Mouse (Mus musculus): ENCODE measurements around the gene Olfr1383.
"Not testable (repeated sequence)": the region's sequence is repeated elsewhere in the genome, so short reads cannot be mapped to it uniquely, and the experiment has no call there.

The Olfr1383 gene

GRCm38 (mm10) chr11:49519348-49519747 lies at the start of gene Olfr1383:
Gene Olfr1383 (plus strand): TSS chr11:49519648.
- in situ Hi-C loops (cut with MboI, MseI), result no loop called here

- in situ Hi-C loops (cut with MboI, MseI), result no loop called here
Observed at GRCm38 (mm10) chr11:49485973-49486372, 33.5 kb upstream of the Olfr1383 start.

- in situ Hi-C loops (cut with MboI, MseI), result not testable (repeated sequence)
Observed at GRCm38 (mm10) chr11:49488770-49489169, 30.7 kb upstream of the Olfr1383 start, which contains the start of gene Olfr1385. Gene Olfr1385 (plus strand): TSS chr11:49489070.

GRCm38 (mm10) chr11:49518086-49518485 lies 1.4 kb upstream of the Olfr1383 start:
- in situ Hi-C loops (cut with MboI, MseI), result no loop called here

- in situ Hi-C loops (cut with MboI, MseI), result no loop called here
Observed at GRCm38 (mm10) chr11:49527947-49528346, 8.5 kb downstream of the Olfr1383 start, which contains the start of gene Olfr1382. Gene Olfr1382 (plus strand): TSS chr11:49528247.

- in situ Hi-C loops (cut with MboI, MseI), result no loop called here
Observed at GRCm38 (mm10) chr11:49532761-49533160, 13.3 kb downstream of the Olfr1383 start.

GRCm38 (mm10) chr11:49536631-49537030 lies 17.2 kb downstream of the Olfr1383 start:
- in situ Hi-C loops (cut with MboI, MseI), result not testable (repeated sequence)

GRCm38 (mm10) chr11:49543149-49543548 lies 23.7 kb downstream of the Olfr1383 start, which contains the start of gene Olfr1381:
Gene Olfr1381 (plus strand): TSS chr11:49543449.
- in situ Hi-C loops (cut with MboI, MseI), result not testable (repeated sequence)

- in situ Hi-C loops (cut with MboI, MseI), result not testable (repeated sequence)
Observed at GRCm38 (mm10) chr11:49554033-49554432, 34.6 kb downstream of the Olfr1383 start.

GRCm38 (mm10) chr11:49556578-49556977 lies 37.1 kb downstream of the Olfr1383 start, which contains the start of gene Olfr1380:
Gene Olfr1380 (plus strand): TSS chr11:49556878.
- in situ Hi-C loops (cut with MboI, MseI), result not testable (repeated sequence)

GRCm38 (mm10) chr11:49575054-49575453 lies 55.6 kb downstream of the Olfr1383 start:
- in situ Hi-C loops (cut with MboI, MseI), result not testable (repeated sequence)

All from T-helper 17 cell (primary cell).